Mouse (Mus musculus) liver, postnatal 0 days (tissue): Measurements from ENCODE around the gene Fgd5.

ENCODE experiments used
- CTCF ChIP-seq: sonication (generic); IDR thresholded peaks from 2 replicates; pipeline ENCODE4 v1.5.1; 2016; ENCODE audit warnings: antibody characterized with exemption, low read depth
- EP300 ChIP-seq: IDR thresholded peaks from 2 replicates; pipeline ENCODE4 v1.6.1; 2016; ENCODE audit warnings: antibody characterized with exemption, low read depth, mild to moderate bottlenecking

GRCm38 (mm10) chr6:91948426-91948825, 30.3 kb upstream of the Fgd5 start:
- TF ChIP-seq EP300 (no peak), CTCF (no peak)
